Mouse (Mus musculus) neural tube, embryonic 11.5 days (tissue): ENCODE measurements around the gene Kcnn3. TPM values are rescaled to one million over a fixed set of nuclear protein-coding genes. Genes with fewer than 3 reads are reported as not detected.

Source experiments
- ATAC-seq: fragments of 200-750 bp; cut with Nextera tagmentation; 2 replicates; pipeline ENCODE4 v1.8.0; 2017; ENCODE audit warnings: moderate number of reproducible peaks, mild to moderate bottlenecking, moderate TSS enrichment, moderate library complexity; ENCODE audit not compliant: insufficient read depth, low FRiP score, low TSS enrichment
- DNase-seq: peaks from one replicate; pipeline ENCODE4 v3.0.0-alpha.2; 2015; ENCODE audit warnings: low spot score
- H3K27ac ChIP-seq: fragments of 300-500 bp; sonication (generic); 2 replicates; pipeline ENCODE4 v1.5.1; 2014; ENCODE audit warnings: low read depth, mild to moderate bottlenecking, low read length
- H3K27me3 ChIP-seq: fragments of 300-500 bp; sonication (generic); 2 replicates; pipeline ENCODE4 v1.6.1; 2014; ENCODE audit warnings: mild to moderate bottlenecking, low read length, mixed read lengths; ENCODE audit not compliant: control insufficient read depth, insufficient read depth
- H3K36me3 ChIP-seq: fragments of 300-500 bp; sonication (generic); 2 replicates; pipeline ENCODE4 v1.6.1; 2014; ENCODE audit warnings: mild to moderate bottlenecking, low read length, moderate library complexity, mixed read lengths; ENCODE audit not compliant: control insufficient read depth, insufficient read depth
- H3K4me1 ChIP-seq: fragments of 300-500 bp; sonication (generic); 2 replicates; pipeline ENCODE4 v1.6.1; 2014; ENCODE audit warnings: low read length, mixed read lengths; ENCODE audit not compliant: control insufficient read depth, insufficient read depth
- H3K4me2 ChIP-seq: fragments of 300-500 bp; sonication (generic); 2 replicates; pipeline ENCODE4 v1.6.1; 2014; ENCODE audit warnings: low read depth, mild to moderate bottlenecking, moderate library complexity
- H3K4me3 ChIP-seq: fragments of 300-500 bp; sonication (generic); 2 replicates; pipeline ENCODE4 v1.5.1; 2014; ENCODE audit warnings: low read depth, low read length
- H3K9ac ChIP-seq: fragments of 300-500 bp; sonication (generic); 2 replicates; pipeline ENCODE4 v1.6.1; 2014; ENCODE audit warnings: mild to moderate bottlenecking, low read length
- H3K9me3 ChIP-seq: fragments of 300-500 bp; sonication (generic); 2 replicates; pipeline ENCODE4 v1.6.1; 2016; ENCODE audit warnings: low read length; ENCODE audit not compliant: control insufficient read depth
- WGBS: fragments of 180-500 bp; shearing (Covaris S2); extraction: QIAGEN DNeasy Blood & Tissue Kit; methylation state at CpG from one replicate; pipeline ENCODE4 v1.1.7; 2014; 5-methylcytosine and 5-hydroxymethylcytosine counted together
- polyA plus RNA-seq: library from polyadenylated mRNA; unstranded; fragments of >200 nt; fragmentation: Nextera tagmentation; extraction: Ambion mirVana; gene quantifications from 2 replicates; pipeline ENCODE4 v1.2.1, GENCODE M21; 2014

Kcnn3 gene
- polyA plus RNA-seq, 1 experiment from 2014 or later: 1.9 TPM

DNA sequence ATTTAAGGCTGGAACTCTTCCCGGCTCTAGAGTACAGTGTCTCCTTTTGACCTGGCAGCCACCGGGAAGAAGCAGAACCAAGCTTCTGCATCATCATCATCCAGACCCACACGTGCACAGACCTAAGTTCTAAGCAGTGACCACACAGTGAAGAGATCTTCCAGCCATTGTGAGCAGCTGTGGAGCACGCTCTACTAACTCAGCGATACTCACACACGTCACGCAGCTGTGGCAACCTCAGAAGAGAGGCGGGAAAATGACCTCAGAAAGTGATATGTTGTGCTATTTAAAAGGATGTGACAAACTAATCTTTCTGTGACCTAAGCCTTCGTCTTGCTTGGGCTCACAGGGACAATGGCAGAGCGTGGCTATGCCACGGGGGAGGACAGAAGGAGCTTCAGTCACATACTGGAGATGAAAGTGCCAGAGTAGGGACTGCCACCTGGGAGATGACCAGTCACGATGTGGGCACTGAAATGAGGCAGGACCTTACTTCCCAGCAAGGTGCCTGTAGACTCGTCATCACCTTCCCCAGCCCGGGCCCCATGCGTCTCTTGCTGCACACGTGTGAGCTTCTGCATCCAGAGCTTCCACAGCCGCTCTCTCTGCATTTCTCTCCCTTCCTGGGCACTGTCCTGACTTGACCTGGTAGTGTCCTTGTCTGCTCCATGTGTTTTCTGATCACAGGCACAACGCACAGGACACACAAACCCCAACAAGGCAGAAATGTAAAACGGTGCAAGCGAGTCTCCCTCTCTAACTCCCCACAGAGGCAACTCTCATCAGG lies 32.9 kb upstream of the Kcnn3 start:
- H3K36me3 ChIP-seq: no peaks in the 10 kb centered on the region
- no peaks in the 10 kb centered on the region for H3K4me1 ChIP-seq
- no peak overlapping the region for H3K4me2 ChIP-seq
- no peak overlapping the region for H3K4me3 ChIP-seq
- DNase-seq (no peak), ATAC-seq (no peak)
- no peaks in the 10 kb centered on the region for H3K9me3 ChIP-seq
- no peak overlapping the region for H3K9ac ChIP-seq
- 72% methylated on average over 20 of the region's 20 CpGs for WGBS
- H3K27ac ChIP-seq: no peak overlapping the region
- H3K27me3 ChIP-seq: no peaks in the 10 kb centered on the region

DNA sequence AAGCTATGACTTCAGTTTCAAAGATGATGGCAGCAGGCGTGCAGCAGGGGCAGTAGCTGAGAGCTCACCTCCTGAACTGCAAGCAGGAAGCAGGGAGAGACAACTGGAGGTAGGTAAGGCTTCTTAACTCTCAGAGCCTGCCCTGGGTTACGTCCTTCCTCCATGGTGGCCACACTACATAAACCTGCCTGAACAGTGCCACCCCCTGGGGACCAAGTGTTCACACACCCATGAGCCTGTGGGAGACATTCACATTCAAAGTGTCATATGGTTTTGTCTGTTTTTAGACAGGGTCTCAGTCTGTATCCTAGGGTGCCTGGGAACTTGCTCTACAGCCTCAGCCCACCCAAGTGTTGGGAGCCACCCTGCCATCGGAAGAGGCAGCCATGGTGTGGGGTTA lies 29.2 kb upstream of the Kcnn3 start:
- no peak overlapping the region for H3K4me2 ChIP-seq
- no peak overlapping the region for H3K4me3 ChIP-seq
- ATAC-seq (no peak), DNase-seq (no peak)
- no peak overlapping the region for H3K27ac ChIP-seq
- H3K27me3 ChIP-seq: no peaks in the 10 kb centered on the region
- no peak overlapping the region for H3K9ac ChIP-seq
- no peaks in the 10 kb centered on the region for H3K9me3 ChIP-seq
- WGBS: 86% methylated on average over 3 of the region's 3 CpGs
- no peaks in the 10 kb centered on the region for H3K36me3 ChIP-seq
- peaks cover 3% of the 10 kb centered on the region; the same call in 1 of the 2 replicates for H3K4me1 ChIP-seq

DNA sequence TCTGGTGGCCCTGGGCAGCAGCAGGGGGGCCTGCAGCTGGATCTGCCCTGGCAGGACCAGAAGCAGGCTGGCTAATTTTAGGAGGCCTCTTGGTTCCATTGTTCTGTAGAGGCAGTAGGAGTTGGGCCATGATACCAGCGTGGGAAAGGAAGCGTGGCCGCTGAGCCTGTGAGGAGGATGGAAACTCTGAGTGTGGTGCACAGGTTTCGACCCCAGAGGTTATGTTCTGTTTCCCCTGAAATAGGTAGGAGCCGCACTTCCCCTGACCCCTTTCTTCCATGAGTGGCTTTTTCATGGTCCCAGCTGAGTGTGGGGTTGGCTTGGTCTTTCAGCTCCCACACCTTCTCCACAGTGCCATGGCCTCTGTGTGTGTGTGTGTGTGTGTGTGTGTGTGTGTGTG lies 28.4 kb upstream of the Kcnn3 start:
- WGBS: 98% methylated on average over 5 of the region's 5 CpGs

DNA sequence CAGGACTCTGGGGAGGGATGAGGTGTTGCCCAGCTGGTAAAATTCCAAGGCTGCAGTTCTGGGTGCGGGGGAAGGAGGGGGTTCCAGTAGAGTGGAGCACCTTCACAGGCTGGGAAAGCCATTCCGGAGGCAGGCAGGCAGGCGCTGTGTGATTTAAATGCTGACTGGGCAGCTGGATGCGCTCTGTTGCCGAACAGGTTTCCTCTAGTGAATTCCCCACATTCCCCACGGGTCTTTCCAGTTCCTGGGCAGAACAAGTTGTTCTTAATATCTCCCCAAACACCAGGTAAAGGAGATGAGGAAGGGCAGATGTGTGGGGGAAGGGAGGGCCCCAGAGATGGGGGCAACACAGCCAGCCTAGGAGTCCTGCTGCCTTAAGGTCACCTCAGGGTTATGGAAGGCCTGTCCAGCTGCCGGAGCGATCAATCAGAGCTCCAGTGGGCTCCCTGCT lies 27.2 kb upstream of the Kcnn3 start:
- Histone ChIP-seq H3K9ac (no peak overlapping the region), H3K4me3 (no peak overlapping the region), H3K27ac (no peak overlapping the region), H3K9me3 (no peaks in the 10 kb centered on the region), H3K36me3 (no peaks in the 10 kb centered on the region), H3K4me1 (peaks cover 3% of the 10 kb centered on the region; the same call in 1 of the 2 replicates), H3K4me2 (no peak overlapping the region), H3K27me3 (no peaks in the 10 kb centered on the region)
- DNase-seq (no peak), ATAC-seq (no peak)
- WGBS: 46% methylated on average over 8 of the region's 8 CpGs

More for the DNA sequence above, 28.4 kb upstream of the Kcnn3 start:
- Histone ChIP-seq H3K9me3 (no peaks in the 10 kb centered on the region), H3K4me2 (no peak overlapping the region), H3K9ac (no peak overlapping the region), H3K4me1 (peaks cover 3% of the 10 kb centered on the region; the same call in 1 of the 2 replicates), H3K4me3 (no peak overlapping the region), H3K27ac (no peak overlapping the region), H3K36me3 (no peaks in the 10 kb centered on the region), H3K27me3 (no peaks in the 10 kb centered on the region)
- DNase-seq: no peak
- ATAC-seq: no peak

DNA sequence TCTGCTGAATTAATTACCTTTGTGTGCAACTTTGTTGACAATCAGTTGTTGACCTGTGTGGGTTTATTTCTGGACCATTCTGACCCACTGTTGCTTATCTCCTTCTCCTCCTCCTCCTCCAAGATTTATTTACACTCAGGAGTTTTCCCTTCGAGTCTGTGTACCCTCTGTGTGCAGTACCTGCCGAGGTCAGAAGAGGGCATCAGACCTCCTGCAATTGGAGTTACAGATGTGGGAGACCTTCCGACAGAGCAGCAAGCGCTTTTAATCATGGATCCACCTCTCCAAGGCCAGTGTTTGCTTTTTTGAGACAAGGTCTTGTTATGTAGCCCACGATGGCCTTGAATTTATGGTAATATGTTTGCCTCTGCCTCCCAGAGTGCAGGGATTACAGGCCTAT lies 25.3 kb upstream of the Kcnn3 start:
- ATAC-seq (no peak), DNase-seq (no peak)
- H3K36me3 ChIP-seq: no peaks in the 10 kb centered on the region
- WGBS: 92% methylated on average over 5 of the region's 5 CpGs
- H3K4me2 ChIP-seq: no peak overlapping the region
- H3K9me3 ChIP-seq: no peaks in the 10 kb centered on the region
- no peaks in the 10 kb centered on the region for H3K27me3 ChIP-seq
- no peak overlapping the region for H3K27ac ChIP-seq
- no peak overlapping the region for H3K9ac ChIP-seq
- H3K4me1 ChIP-seq: peaks cover 3% of the 10 kb centered on the region; the same call in 1 of the 2 replicates
- H3K4me3 ChIP-seq: no peak overlapping the region

DNA sequence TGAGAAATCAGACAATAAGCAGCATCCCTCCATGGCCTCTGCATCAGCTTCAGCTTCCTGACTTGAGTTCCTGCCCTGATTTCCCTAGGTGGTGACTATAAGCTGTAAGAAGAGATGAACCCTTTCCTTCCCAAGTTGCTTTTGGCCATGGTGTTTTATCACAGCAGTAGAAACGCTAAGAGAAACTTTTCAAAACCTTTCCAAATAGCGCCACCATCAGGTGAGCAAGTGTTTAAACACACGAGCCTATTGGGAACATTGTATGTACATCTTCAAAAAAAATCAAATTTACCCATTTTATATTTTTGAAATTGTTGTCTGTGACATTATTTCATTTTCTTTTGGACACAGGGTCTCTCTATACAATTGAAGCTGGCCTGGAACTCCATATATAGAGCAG lies 23.6 kb upstream of the Kcnn3 start:
- no peak overlapping the region for H3K4me3 ChIP-seq
- H3K4me2 ChIP-seq: no peak overlapping the region
- no peaks in the 10 kb centered on the region for H3K36me3 ChIP-seq
- ATAC-seq (no peak), DNase-seq (no peak)
- peaks cover 3% of the 10 kb centered on the region; the same call in 1 of the 2 replicates for H3K4me1 ChIP-seq
- WGBS: 68% methylated on average over 3 of the region's 3 CpGs
- no peak overlapping the region for H3K9ac ChIP-seq
- H3K27ac ChIP-seq: no peak overlapping the region
- H3K9me3 ChIP-seq: no peaks in the 10 kb centered on the region
- H3K27me3 ChIP-seq: no peaks in the 10 kb centered on the region

DNA sequence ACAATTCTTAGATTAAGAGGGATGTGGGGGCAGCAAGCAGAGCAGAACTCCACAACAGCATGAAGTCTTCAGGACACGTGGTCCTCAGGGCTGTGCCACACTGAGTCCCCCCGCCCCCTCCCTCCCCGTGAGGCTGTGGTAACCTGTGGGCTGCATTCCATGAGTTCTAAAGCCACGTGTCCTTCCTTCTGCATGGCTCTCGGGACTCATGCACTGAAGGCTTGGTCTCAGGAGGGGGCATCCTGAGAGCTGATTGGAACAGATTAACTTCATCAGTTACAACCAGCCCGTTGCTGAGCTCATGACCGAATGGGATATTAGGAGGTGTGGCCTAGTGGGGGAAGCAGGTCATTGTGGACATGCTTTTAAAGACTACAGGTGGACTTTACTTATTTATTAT lies 20.3 kb upstream of the Kcnn3 start:
- Histone ChIP-seq H3K27ac (no peak overlapping the region), H3K36me3 (no peaks in the 10 kb centered on the region), H3K27me3 (no peaks in the 10 kb centered on the region), H3K4me2 (no peak overlapping the region), H3K4me1 (no peaks in the 10 kb centered on the region), H3K4me3 (no peak overlapping the region), H3K9ac (no peak overlapping the region), H3K9me3 (no peaks in the 10 kb centered on the region)
- WGBS: 60% methylated on average over 7 of the region's 7 CpGs
- ATAC-seq (no peak), DNase-seq (no peak)

DNA sequence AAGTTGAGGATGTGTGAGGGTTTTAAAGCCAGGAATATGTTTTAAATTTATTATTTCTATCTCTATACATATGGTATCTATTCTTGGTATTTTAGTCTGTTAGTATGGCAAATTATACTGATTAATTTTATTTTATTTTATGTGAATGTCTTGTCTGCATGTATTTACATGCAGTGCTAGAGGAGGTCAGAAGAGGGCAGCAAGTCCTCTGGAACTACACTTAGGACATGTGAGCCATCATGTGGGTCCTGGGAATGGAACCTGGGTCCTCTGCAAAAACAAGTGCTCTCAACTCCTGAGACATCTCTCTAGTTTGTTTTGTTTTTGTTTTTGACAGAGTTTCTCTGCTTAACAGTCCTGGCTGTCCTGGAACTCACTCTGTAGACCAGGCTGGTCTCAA lies 18.5 kb upstream of the Kcnn3 start:
- no peak overlapping the region for H3K4me2 ChIP-seq
- no peaks in the 10 kb centered on the region for H3K27me3 ChIP-seq

DNA sequence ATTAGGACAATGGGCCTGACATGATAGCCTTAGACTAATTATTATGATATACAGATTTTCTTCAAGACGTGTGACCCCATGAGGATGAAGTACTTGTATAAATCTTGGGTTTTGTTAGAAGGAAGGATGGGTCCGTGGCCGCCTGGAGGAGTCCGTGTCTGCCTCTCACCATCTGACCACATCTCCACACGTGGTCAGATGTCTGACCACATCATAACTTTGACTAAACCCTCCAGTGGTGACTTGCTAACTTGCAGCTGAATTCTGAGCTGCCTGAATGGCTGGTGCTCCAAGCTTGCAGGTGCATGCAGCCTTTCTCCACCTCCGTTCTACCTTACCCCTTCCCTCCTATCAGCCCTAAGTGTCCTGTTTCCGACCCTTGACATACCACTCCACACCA lies 17.4 kb upstream of the Kcnn3 start:
- Histone ChIP-seq H3K4me2 (no peak overlapping the region), H3K4me1 (no peaks in the 10 kb centered on the region), H3K9ac (no peak overlapping the region), H3K9me3 (no peaks in the 10 kb centered on the region), H3K36me3 (no peaks in the 10 kb centered on the region), H3K27me3 (no peaks in the 10 kb centered on the region), H3K4me3 (no peak overlapping the region), H3K27ac (no peak overlapping the region)
- 77% methylated on average over 7 of the region's 7 CpGs for WGBS
- no peak for DNase-seq
- ATAC-seq: no peak

More for the DNA sequence above, 18.5 kb upstream of the Kcnn3 start:
- ATAC-seq (no peak), DNase-seq (no peak)
- H3K27ac ChIP-seq: no peak overlapping the region
- H3K9ac ChIP-seq: no peak overlapping the region
- H3K4me3 ChIP-seq: no peak overlapping the region
- no peaks in the 10 kb centered on the region for H3K4me1 ChIP-seq
- no peaks in the 10 kb centered on the region for H3K9me3 ChIP-seq
- no peaks in the 10 kb centered on the region for H3K36me3 ChIP-seq
